Comparison of ENCODE assay signal across 19 mouse cellular contexts in the genomic region with DNA sequence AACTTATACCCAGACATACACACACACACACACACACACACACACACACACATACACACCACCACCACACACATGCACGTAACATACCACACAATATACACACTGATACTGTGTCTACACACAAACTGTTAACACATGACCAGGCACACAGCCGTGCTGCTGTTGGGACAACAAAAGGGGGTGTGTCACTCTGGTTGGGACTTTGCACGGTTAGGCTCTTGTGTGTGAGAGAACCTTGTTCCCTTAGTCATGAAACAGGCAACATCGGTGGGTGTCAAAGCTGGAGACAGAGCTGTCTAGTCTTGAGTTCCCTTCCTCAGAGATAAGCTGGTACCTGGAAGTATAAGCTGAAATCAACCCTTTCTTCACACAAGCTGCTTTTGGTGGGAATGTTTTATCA. TPM values are rescaled to one million over a fixed set of nuclear protein-coding genes. Genes with fewer than 3 reads are reported as not detected.
A peak's percentile ranks its signal among the peaks of the same experiment; 100 is the strongest.
DNase-seq lines count a peak whose midpoint lies in the region; ATAC-seq and TF ChIP-seq lines count a peak whose summit lies in the region.
"Had no signal": no experiment of that assay in that cellular context is flagged by ENCODE, and none has a peak within 500 bp of the region (broad histone marks: within the 10 kb centered on the region; RNA-seq: fewer than 3 reads in every experiment).

No protein-coding gene starts in this region.

- no peaks in the 10 kb centered on the region for H3K9me3 ChIP-seq in kidney, embryonic 15.5 days (replicated peaks)
- no peaks in the 10 kb centered on the region for H3K9me3 ChIP-seq in midbrain, embryonic 11.5 days (ENCODE audit: control insufficient read depth, low read length)
- no peaks in the 10 kb centered on the region for H3K9me3 ChIP-seq in midbrain, embryonic 16.5 days (replicated peaks; ENCODE audit: control insufficient read depth, low read length, poor library complexity, severe bottlenecking)
- H3K9me3 ChIP-seq: embryonic facial prominence, embryonic 10.5 days; hindbrain, embryonic 12.5 days; midbrain, embryonic 10.5 days; neural tube, embryonic 15.5 days had no signal

- ATAC-seq in kidney, embryonic 15.5 days (replicated peaks; ENCODE audit: low FRiP score), result no peak
- ATAC-seq in midbrain, embryonic 11.5 days (ENCODE audit: low FRiP score), result no peak
- ATAC-seq in midbrain, embryonic 16.5 days, result no peak
- ATAC-seq in granulocyte monocyte progenitor cell, adult 5-6 weeks (replicated peaks; ENCODE audit: poor library complexity, severe bottlenecking), result no peak
- ATAC-seq: CD4-positive, CD25-positive, alpha-beta regulatory T cell, adult 4 months had no signal

- no peak for TF ChIP-seq POLR2A in small intestine, adult 2 months (IDR thresholded peaks at IDR 0.05; ENCODE audit: low read depth, low read length)

- H3K4me1 ChIP-seq in kidney, embryonic 15.5 days, result peaks cover 87% of the 10 kb centered on the region
- H3K4me1 ChIP-seq in midbrain, embryonic 11.5 days (ENCODE audit: control insufficient read depth, insufficient read depth, low read length), result no peaks in the 10 kb centered on the region
- H3K4me1 ChIP-seq in midbrain, embryonic 16.5 days (ENCODE audit: control insufficient read depth, insufficient read depth, low read length), result no peaks in the 10 kb centered on the region
- H3K4me1 ChIP-seq in small intestine, adult 2 months (ENCODE audit: control insufficient read depth, insufficient read depth, insufficient read length, low read length), result peaks cover 12% of the 10 kb centered on the region; the same call in 1 of the 2 replicates

- peaks cover 8% of the 10 kb centered on the region; the same call in 1 of the 2 replicates for H3K27me3 ChIP-seq in kidney, embryonic 15.5 days
- H3K27me3 ChIP-seq in midbrain, embryonic 11.5 days (ENCODE audit: control insufficient read depth, insufficient read depth, low read length), result no peaks in the 10 kb centered on the region
- H3K27me3 ChIP-seq in midbrain, embryonic 16.5 days (ENCODE audit: control insufficient read depth, insufficient read depth, low read depth, low read length), result no peaks in the 10 kb centered on the region
- no peaks in the 10 kb centered on the region for H3K27me3 ChIP-seq in small intestine, adult 2 months (ENCODE audit: control insufficient read depth, insufficient read depth, low read length)
- H3K27me3 ChIP-seq: neural tube, embryonic 15.5 days had no signal

- 78% methylated on average over 4 of the region's 4 CpGs for WGBS in kidney, embryonic 15.5 days
- WGBS in midbrain, embryonic 11.5 days, result 75% methylated on average over 4 of the region's 4 CpGs
- 89% methylated on average over 4 of the region's 4 CpGs for WGBS in midbrain, embryonic 16.5 days
- WGBS in small intestine, adult 2 months, result 35% methylated on average over 4 of the region's 4 CpGs

- H3K36me3 ChIP-seq in kidney, embryonic 15.5 days, result no peaks in the 10 kb centered on the region
- no peaks in the 10 kb centered on the region for H3K36me3 ChIP-seq in midbrain, embryonic 11.5 days (ENCODE audit: control insufficient read depth, insufficient read depth, low read length)
- no peaks in the 10 kb centered on the region for H3K36me3 ChIP-seq in midbrain, embryonic 16.5 days (ENCODE audit: control insufficient read depth, insufficient read depth, low read length)
- no peaks in the 10 kb centered on the region for H3K36me3 ChIP-seq in small intestine, adult 2 months (ENCODE audit: control insufficient read depth, insufficient read depth, low read length)
- H3K36me3 ChIP-seq: embryonic facial prominence, embryonic 10.5 days; hindbrain, embryonic 12.5 days; midbrain, embryonic 10.5 days; neural tube, embryonic 15.5 days had no signal

- TF ChIP-seq CTCF in small intestine, adult 2 months (IDR thresholded peaks at IDR 0.05; ENCODE audit: extremely low read depth, insufficient read length, insufficient replicate concordance, low read depth, low read length), result no peak

- DNase-seq in kidney, adult 11 months, result no peak
- DNase-seq in midbrain, embryonic 11.5 days (ENCODE audit: low spot score, missing footprints), result peak; percentile 69
- no peak for DNase-seq in spleen, postnatal 14 days (ENCODE audit: low spot score in 2 of 2)
- DNase-seq: adrenal gland, postnatal 14 days; cerebellum, adult 9-10 months; gastrocnemius, postnatal 10 days; kidney, adult 9 months; lung, adult 18-20 months; lung, postnatal 10 days; thymus, postnatal 36 days had no signal

- no peak overlapping the region for H3K9ac ChIP-seq in kidney, embryonic 15.5 days
- no peak overlapping the region for H3K9ac ChIP-seq in midbrain, embryonic 11.5 days (ENCODE audit: low read length)
- no peak overlapping the region for H3K9ac ChIP-seq in midbrain, embryonic 16.5 days (ENCODE audit: low read depth, low read length)
- H3K9ac ChIP-seq: hindbrain, embryonic 12.5 days; neural tube, embryonic 15.5 days had no signal

- peak overlapping the region; percentile 90; the same call in 1 of the 2 replicates for H3K27ac ChIP-seq in kidney, embryonic 15.5 days
- H3K27ac ChIP-seq in midbrain, embryonic 11.5 days (ENCODE audit: low read depth, low read length), result no peak overlapping the region
- no peak overlapping the region for H3K27ac ChIP-seq in midbrain, embryonic 16.5 days (ENCODE audit: low read length)
- peak overlapping the region; percentile 70; the same call in 1 of the 2 replicates for H3K27ac ChIP-seq in small intestine, adult 2 months (ENCODE audit: insufficient read depth, low read depth, low read length)
- H3K27ac ChIP-seq: hindbrain, embryonic 12.5 days; midbrain, embryonic 10.5 days; neural tube, embryonic 15.5 days had no signal

- H3K4me3 ChIP-seq in kidney, embryonic 15.5 days (replicated peaks), result no peak overlapping the region
- H3K4me3 ChIP-seq in midbrain, embryonic 11.5 days (ENCODE audit: low read depth, low read length), result no peak overlapping the region
- no peak overlapping the region for H3K4me3 ChIP-seq in midbrain, embryonic 16.5 days (ENCODE audit: low read depth, low read length)
- no peak overlapping the region for H3K4me3 ChIP-seq in small intestine, adult 2 months (ENCODE audit: low read depth, low read length)
- H3K4me3 ChIP-seq: embryonic facial prominence, embryonic 10.5 days; hindbrain, embryonic 12.5 days; midbrain, embryonic 10.5 days; neural tube, embryonic 15.5 days had no signal

- no peak overlapping the region for H3K4me2 ChIP-seq in kidney, embryonic 15.5 days
- no peak overlapping the region for H3K4me2 ChIP-seq in midbrain, embryonic 11.5 days
- no peak overlapping the region for H3K4me2 ChIP-seq in midbrain, embryonic 16.5 days (ENCODE audit: low read length)
- H3K4me2 ChIP-seq: hindbrain, embryonic 12.5 days; neural tube, embryonic 15.5 days had no signal

RNA-seq across cellular contexts. Expression of a gene that starts 29.1 kb away (rescaled TPM):
- 11.8 and 12.9 TPM in 2 replicates for polyA plus RNA-seq in kidney, embryonic 15.5 days (2015; fragmentation: Nextera tagmentation; extraction: Ambion mirVana)
- polyA plus RNA-seq in midbrain, embryonic 11.5 days (2014; fragmentation: Nextera tagmentation; extraction: Ambion mirVana), result 0.18 and 0.32 TPM in 2 replicates
- 2.0 and 2.1 TPM in 2 replicates for polyA plus RNA-seq in midbrain, embryonic 16.5 days (2015; fragmentation: Nextera tagmentation; extraction: Ambion mirVana)
- 11.1 and 43.8 TPM in 2 replicates for polyA plus RNA-seq in small intestine, adult 2 months (2012; rRNA removed)
- total RNA-seq in granulocyte monocyte progenitor cell, adult 5-6 weeks (2014; fragmentation: Nextera tagmentation), result not detected in 2 replicates
- not detected in 2 replicates for total RNA-seq in granulocyte monocyte progenitor cell, adult 5-6 weeks (2017)
- polyA plus RNA-seq: CD4-positive, CD25-positive, alpha-beta regulatory T cell, adult 4 months had no signal

Comparison
In these comparisons a context has a peak if more than half of its experiments do, and no peak if none do; other contexts are left out.
1. H3K27ac ChIP-seq: peak in kidney, embryonic 15.5 days (single experiment) and small intestine, adult 2 months (single experiment); none in midbrain, embryonic 11.5 days (single experiment) and midbrain, embryonic 16.5 days (single experiment).